Mouse (Mus musculus): Measurements from ENCODE around the gene Gpr68. TPM values are rescaled to one million over a fixed set of nuclear protein-coding genes. Genes with fewer than 3 reads are reported as not detected.

The Gpr68 gene
- total RNA-seq, 4 experiments from 2014 or later, result 1.3 to 4.4 (median 2.1) TPM

- no peak for DNase-seq
Observed at GRCm38 (mm10) chr12:100910731-100911130, 2.7 kb upstream of the Gpr68 start.

- DNase-seq, result no peak
Observed at GRCm38 (mm10) chr12:100909765-100910164, 1.8 kb upstream of the Gpr68 start.

- no peak for DNase-seq
Observed at GRCm38 (mm10) chr12:100908298-100909034, 468 bp upstream of the Gpr68 start.

DNA sequence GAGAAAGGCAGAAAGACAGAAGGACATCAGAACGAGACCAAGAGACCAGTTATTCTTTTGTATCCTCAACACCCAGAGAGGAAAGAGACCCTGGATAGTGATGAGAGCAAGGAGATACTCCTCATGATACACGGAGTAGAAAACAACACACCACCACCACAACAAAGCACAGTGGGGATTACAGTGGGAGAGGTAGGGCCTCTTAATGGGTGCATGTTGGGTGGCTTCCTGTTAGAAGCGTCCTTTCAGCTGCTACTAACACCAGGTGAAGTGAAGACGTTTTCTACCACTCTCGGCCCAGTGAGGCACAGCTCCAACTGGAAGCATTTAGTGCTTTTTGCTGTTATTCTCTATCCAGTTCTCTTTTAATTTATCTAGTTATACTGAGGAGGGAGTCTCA, 1.1 kb downstream of the Gpr68 start:
- DNase-seq, result no peak

- DNase-seq, result no peak
Observed at GRCm38 (mm10) chr12:100903761-100904160, 4.2 kb downstream of the Gpr68 start.

GRCm38 (mm10) chr12:100901386-100901785, 6.6 kb downstream of the Gpr68 start:
- DNase-seq, result no peak

DNA sequence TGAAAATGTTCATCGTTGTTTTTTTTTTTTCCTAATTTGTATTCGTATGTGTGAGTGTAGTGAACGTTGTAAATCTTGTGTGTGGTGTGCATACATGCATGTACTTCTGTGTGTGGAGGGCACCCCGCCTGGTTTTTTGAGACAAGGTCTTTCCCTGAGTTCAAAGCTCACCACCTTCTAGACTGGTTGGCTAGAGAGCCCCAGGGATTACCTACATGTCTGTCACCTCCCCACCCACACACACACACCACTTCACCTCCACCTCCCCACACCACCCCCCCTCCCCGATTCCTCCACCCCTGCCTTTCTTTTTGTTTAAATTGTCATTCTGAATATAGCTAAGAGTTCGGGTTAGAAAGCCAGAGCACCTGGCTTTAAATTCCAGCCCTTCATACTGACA, 7.1 kb downstream of the Gpr68 start:
- no peak for DNase-seq

GRCm38 (mm10) chr12:100899111-100899640, 8.8 kb downstream of the Gpr68 start:
- no peak for DNase-seq

DNA sequence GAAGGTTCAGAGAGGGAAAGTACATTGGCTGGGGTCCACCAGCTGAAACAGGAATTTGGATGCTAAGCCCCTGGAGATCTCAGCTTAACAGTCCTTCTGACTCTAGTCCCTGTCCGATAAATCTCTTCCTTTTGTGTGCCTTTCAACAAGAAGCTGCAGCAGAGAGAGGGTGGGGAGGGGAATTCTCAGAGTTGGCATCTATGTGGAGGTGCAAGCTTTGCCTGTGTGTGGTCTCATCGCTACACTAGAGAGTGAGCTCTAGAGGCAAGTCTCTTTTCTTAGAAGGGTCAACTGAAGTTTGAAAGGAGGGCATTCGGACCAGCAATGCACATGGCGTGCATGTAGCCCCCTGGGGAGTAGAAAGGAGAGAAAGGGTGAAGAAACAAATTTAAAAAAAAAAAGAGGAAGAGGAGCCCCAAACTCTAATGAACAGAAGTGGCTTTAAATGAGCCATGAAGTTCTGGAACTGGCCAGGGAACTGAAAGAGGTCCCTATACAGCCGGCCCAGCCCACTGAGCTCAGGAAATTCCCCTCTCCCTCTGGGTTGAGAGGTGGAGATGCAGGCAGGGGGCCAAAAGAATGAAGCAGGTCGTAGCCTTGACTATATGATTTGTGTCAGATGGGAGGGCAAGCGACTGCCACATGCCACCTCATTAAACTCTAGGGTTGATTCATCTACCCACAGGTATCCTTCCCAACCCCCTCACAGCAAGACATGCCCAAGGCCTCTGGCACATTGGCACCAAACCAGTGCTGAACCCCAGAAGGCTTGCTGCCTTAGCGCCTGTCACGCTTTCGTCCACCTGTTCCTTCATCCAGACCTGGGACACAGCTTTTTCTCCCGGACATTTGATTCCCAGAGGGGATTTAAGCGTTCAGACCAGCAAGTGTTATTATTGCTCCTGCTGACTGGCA, 10.0 kb downstream of the Gpr68 start:
- no peak for DNase-seq

DNA sequence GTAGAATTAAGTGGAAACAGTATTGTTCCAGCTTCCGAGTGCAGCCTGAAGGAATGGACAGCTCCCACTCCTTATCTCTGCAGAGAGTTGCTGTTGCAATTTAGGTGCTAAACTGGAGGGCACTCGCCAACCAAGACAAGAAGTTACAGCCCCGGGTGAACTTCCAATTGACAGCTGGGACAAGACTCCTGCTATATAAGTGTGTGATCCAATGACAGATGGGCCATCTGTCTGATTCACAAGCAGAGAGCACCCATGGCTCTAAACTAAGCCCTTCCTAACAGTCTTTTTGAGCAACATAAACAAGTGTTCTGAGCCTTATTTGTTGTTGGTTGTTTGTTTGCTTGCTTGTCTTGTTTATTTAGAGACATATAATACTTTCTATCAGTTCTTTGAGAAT, 11.3 kb downstream of the Gpr68 start:
- no peak for DNase-seq

DNA sequence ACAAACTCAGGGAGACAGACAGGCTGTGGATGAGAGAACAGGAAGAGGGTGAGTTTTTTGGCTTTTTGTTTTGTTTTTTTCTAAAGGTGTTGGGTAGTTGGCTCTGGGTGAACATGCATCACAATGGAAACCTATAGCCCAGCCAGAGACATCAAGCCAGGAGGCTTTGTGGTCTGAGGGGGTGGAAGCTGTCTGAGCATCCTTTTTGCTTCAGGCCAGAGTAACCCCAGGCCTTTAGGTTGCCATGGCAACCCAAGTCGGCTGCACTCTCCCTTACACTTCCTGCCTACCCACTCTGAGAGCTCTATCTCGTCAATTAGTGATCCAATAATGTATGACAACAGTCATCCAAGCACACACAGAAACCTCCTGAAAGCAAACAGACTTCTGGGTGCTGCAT, 12.5 kb downstream of the Gpr68 start:
- no peak for DNase-seq

GRCm38 (mm10) chr12:100890548-100890947, 17.4 kb downstream of the Gpr68 start:
- DNase-seq, result no peak

GRCm38 (mm10) chr12:100887801-100888258, 20.2 kb downstream of the Gpr68 start:
- no peak for DNase-seq

DNA sequence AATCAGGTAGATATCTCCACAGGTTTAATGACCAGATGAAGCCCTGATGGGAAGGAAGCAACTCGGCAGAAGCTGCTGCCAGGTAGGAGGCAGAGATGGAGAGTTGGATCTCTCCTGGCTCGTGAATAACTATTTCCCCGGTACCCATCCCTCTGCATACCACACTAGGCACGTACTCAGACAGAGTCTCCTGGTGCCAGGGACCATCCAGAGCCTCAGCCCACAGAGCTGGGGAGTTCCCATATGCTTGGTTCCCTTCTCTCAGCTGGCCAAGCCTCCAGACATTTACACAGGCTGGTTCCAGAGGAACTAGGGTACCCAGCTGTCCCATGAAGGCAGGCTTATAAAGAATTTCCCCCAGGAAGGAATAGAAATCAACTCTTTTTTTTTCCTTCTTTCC, 21.1 kb downstream of the Gpr68 start:
- DNase-seq, result no peak

- no peak for DNase-seq
Observed at GRCm38 (mm10) chr12:100885585-100885984, 22.4 kb downstream of the Gpr68 start.

DNA sequence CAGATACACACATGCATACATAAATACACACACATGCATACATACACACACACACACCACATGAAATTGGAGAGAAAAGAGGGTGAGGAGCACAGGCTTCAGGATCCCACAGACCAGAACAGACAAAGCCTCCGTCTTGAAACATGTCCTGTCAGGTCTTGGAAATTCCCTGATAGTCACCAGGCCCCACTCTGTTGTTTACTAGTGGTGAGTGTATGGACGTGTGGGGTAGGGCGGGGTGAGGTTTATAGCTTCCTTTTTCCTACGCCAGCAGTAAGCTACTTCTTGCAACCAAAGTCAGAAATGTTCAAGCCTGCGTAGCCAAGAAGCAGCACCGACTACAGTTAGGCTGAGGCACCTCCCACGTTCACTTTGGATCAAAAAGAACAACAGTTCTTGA, 24.8 kb downstream of the Gpr68 start:
- no peak for DNase-seq

DNA sequence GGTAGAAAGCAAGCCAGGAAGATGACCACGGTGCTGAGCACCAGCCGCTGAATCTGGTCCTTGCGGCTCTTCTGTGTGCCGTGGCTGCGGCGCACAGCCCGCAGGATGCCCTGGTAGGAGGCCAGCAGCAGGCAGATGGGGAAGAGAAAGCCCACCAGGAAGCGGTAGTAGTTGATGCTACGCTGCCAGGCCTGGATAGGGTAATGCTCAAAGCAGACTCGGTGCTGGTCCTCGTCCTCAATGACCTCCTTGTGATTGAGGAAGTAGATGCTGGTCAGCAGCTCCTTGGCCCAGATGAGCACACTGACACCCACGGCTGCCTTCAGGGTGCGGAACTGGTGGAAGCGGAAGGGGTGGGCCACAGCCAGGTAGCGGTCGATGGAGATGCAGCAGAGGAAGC, 29.4 kb downstream of the Gpr68 start:
- no peak for DNase-seq

DNA sequence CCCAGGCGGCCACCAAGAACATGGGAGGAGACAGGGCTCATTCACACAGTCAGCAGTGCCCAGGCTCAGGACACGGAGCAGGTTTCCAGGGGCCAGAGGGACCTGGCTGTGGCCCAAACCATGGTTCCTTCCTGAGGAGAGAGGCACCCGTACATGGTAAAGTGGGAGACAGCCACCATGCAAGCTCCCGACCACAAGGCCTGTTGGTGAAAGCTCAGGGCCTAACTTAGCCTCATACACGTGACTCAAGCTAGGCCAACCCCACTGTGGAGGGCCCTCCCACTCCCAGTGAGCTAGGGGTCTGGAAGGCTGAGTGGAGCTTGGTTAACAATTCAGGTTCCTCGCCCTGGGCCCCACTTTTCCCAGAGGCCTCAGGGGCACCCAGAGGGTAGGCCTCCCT, 30.1 kb downstream of the Gpr68 start:
- DNase-seq, result no peak

DNA sequence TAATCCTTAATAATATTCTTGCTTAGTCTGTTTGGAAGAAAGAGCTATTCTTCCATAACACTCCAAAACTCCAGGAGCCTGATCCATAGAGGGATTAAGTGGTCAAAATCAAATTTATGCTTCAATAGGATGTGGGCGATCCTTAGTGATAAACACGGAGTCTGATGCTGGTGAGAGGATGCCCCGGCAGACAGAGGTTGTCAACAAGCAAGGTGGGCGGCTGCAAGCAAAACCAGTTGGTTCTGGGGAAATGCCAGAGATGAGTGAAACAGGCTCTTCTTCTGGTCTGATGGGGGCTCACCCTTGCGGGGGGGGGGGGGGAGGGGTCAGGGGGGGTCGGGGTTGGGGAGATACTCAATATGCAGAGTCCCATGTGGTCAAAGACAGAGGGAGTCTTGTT, 32.0 kb downstream of the Gpr68 start:
- DNase-seq, result no peak

- no peak for DNase-seq
Observed at GRCm38 (mm10) chr12:100875553-100875952, 32.4 kb downstream of the Gpr68 start.

- no peak for DNase-seq
Observed at GRCm38 (mm10) chr12:100873612-100874011, 34.4 kb downstream of the Gpr68 start.

GRCm38 (mm10) chr12:100871841-100872240, 36.2 kb downstream of the Gpr68 start:
- DNase-seq, result no peak

DNA sequence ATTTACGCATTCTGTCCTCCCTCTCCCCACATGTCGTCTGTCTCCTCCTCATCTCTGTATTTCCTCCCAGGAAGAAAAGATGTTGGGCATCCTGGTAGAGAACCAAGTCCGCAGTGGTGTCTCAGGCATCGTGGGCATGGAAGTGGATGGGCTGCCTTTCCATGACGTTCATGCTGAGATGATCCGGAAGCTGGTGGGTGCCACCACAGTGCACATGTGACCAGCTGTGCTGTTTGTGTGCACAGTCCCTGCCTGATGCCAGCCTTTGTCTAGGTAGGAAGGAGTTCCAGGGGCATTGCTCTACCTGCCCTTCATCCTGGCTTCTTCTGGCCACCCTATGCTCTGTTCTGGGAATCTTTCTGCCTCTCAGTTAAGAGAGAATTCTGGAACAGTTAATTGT, 36.8 kb downstream of the Gpr68 start:
- DNase-seq, result no peak

Measured in adrenal gland, adult 8-10 months (tissue).